Mouse (Mus musculus) kidney, adult 2 months (tissue): Measurements from ENCODE around the gene Rnf44.

Experiments used
- CTCF ChIP-seq: fragments of 200-500 bp; conservative IDR thresholded peaks from 2 replicates; pipeline ENCODE4 v1.5.1; 2011; ENCODE audit warnings: low read depth, mild to moderate bottlenecking, control low read depth, low read length, moderate library complexity, mixed read lengths; ENCODE audit not compliant: insufficient read depth, insufficient read length
- POLR2A ChIP-seq: fragments of 200-500 bp; IDR thresholded peaks from one replicate; pipeline ENCODE4 v1.6.1; 2011; ENCODE audit warnings: low read depth, low read length, control low read depth

GRCm38 (mm10) chr13:54675895-54676590, 17.7 kb downstream of the Rnf44 start:
- TF ChIP-seq POLR2A = no peak
- no peak for TF ChIP-seq CTCF
